Mouse (Mus musculus) heart, postnatal 10 days (tissue): ENCODE results near the gene E130208F15Rik. TPM values are rescaled to one million over a fixed set of nuclear protein-coding genes. Genes with fewer than 3 reads are reported as not detected.

Experiments used
- DNase-seq, 2 experiments: peaks; one replicate each; pipeline ENCODE4 v3.0.0; 2021
- intact Hi-C: fragments of 180-260 bp; cut with DNase I; formaldehyde crosslinking; loops from one replicate; pipeline ENCODE4 v1.15.1; 2025
- total RNA-seq, 2 experiments: library from RNA; stranded (reverse); gene quantifications; 2 replicates each; pipeline ENCODE4 v1.2.3; 2021

E130208F15Rik gene
- total RNA-seq, 2 experiments from 2014 or later, result 0.87 to 1.0 TPM

DNA sequence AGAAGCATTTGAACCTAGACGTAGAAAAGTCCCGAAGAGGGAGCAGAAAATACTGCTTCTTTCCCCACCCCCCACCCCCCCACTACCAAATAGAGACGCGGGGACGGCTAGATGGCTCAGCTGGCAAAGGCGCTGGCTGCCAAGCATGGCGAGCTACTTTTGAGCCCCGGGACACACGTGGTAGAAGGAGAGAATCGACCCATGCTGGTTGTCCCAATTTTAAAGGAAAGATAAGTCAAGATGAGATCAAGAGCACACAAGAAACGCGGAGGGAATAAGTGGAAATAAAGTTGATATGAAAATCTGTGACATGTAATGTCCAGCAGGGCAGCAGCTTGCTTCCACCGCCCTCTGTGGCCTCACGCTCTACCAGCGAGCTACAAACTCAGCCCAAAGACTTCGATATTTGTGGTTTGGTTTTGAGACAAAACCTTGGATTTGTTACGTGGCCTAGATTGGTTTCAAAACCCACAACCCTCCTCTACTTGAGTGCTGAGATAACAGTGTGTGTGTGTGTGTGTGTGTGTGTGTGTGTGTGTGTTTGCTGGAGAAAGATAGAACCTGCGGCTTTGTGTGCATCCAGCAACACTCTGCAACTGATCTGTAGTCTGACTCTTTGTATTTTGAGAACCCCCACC lies 11.2 kb downstream of the E130208F15Rik start:
- intact Hi-C loops, result no loop called here
- no peak for DNase-seq

GRCm38 (mm10) chr7:30333436-30333835 lies 11.9 kb downstream of the E130208F15Rik start:
- peak; percentile 70 to 80 for DNase-seq
- intact Hi-C loops, result no loop called here

- intact Hi-C loops, result no loop called here
- DNase-seq, result no peak
Measured at GRCm38 (mm10) chr7:30334563-30334962, 13.0 kb downstream of the E130208F15Rik start.

GRCm38 (mm10) chr7:30335688-30336087 lies 14.1 kb downstream of the E130208F15Rik start:
- no peak for DNase-seq

DNA sequence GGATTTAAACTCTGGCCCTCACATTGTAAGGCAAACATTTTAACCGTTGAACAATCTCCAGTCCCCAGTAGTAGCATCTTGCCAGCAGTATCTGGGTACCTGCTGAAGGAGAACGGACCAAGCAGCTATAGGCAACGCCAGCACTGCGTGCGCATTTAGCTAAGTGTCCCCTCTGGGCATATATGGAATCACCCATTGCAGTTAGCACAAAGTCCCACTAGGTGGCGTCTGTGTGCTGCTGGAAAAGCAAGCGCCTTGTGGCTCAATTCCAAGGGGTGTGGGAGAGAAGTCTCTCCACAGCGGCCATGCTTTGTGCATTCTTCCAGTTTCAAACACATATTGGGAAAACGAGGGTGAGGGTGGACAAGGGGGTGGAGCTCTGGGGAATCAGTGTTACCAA lies 14.8 kb downstream of the E130208F15Rik start:
- intact Hi-C loops, result loop anchor here (2.0 kb wide), 1 partner anchor 96 kb away; no protein-coding TSS in a partner anchor
- DNase-seq, result peak; percentile 84 to 92

More at GRCm38 (mm10) chr7:30335688-30336087, 14.1 kb downstream of the E130208F15Rik start:
- intact Hi-C loops, result loop anchor here (2.0 kb wide), 1 partner anchor 97 kb away; no protein-coding TSS in a partner anchor

DNA sequence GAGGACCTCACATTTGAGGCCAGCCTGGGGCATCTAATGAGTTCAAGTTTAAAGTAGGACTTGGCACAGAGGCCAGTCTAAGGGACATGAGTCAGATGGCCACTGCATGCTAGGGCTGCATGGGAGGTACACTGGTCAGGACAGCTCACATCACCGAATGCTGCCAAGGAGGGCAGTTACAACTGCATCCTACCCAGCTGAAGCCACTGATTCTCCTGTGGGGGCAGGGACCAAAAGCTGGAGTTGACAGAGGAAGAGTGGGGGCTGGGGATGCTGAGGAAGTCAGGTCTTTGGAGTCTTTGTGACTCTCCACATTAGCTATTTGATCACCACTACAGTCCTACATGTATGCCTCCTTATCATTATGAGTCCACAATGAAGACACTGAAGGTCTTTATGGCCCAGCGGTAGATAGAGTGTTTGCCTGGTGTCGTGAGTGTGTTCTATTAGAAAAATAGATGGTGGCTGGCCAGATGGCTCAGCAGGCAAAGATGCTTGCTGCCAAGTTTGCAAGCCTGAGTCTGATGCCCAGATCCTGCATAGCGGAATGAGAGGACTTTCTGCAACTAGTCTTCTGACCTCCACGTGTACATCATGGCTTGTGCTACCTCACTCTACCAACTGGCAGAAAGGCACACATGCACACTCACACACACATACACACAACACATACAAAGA lies 18.0 kb downstream of the E130208F15Rik start:
- intact Hi-C loops, result no loop called here
- no peak for DNase-seq

DNA sequence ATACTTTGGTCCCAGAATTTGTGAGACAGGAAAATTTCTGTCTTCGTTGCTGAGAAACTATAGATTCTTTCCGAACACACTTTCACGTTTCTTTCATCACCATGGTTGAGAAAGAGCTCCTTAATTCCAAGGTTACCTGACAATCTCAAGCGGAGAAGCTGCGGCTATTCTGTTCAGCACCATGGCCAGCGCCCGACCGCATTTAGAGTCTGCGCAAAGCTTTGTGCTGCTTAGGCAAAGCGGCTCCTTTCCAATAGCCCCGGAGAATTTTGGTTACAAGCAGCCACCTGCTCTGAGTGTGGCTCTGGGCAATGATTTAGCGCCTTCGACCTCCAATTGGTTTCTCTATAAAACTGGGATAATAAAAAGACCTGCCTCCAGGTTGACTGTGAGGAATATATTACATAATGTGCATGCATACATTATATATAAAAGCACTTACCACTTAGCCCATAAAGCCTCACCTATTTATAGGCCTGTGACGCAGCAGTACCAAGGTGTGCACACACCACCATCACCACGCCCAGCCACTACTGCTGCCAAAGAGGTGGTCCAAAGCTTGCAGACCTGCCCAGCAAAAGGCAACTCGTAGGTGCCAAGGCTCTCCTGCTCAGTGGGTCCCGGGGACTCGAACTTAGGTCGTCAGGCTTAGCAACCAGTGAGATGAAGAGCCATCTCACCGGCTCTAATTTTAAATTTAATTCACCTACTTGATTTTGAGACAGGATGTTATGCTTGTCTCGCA lies 25.3 kb downstream of the E130208F15Rik start:
- peak; percentile 72 to 84 for DNase-seq
- intact Hi-C loops, result no loop called here

GRCm38 (mm10) chr7:30347828-30348227 lies 26.3 kb downstream of the E130208F15Rik start:
- DNase-seq, result peak; percentile 53 to 61
- intact Hi-C loops, result no loop called here

- intact Hi-C loops, result no loop called here
- DNase-seq, result peak; percentile 60 to 82
Measured at GRCm38 (mm10) chr7:30353279-30353822, 31.8 kb downstream of the E130208F15Rik start.

DNA sequence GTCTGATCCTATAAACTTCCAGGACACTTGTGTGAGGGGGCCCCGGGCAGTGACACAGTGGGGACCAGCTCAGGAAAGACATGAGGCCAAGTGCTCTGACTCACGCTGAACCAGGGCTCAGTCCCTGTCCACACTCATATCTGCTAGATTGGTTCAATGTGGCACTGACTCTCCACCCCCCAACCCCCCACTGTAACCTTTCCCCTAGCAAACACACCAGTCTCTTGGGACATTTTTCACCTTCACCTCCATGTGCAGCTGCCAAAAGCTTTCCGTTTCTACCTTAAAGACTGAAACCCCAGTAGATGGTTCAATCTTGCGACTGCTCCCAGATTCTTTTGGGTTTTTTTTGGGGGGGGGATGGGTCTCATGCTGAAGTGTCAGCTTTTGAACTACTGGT lies 32.5 kb downstream of the E130208F15Rik start:
- intact Hi-C loops, result no loop called here
- no peak for DNase-seq

GRCm38 (mm10) chr7:30358378-30359186 lies 37.0 kb downstream of the E130208F15Rik start:
- intact Hi-C loops, result no loop called here
- no peak for DNase-seq

DNA sequence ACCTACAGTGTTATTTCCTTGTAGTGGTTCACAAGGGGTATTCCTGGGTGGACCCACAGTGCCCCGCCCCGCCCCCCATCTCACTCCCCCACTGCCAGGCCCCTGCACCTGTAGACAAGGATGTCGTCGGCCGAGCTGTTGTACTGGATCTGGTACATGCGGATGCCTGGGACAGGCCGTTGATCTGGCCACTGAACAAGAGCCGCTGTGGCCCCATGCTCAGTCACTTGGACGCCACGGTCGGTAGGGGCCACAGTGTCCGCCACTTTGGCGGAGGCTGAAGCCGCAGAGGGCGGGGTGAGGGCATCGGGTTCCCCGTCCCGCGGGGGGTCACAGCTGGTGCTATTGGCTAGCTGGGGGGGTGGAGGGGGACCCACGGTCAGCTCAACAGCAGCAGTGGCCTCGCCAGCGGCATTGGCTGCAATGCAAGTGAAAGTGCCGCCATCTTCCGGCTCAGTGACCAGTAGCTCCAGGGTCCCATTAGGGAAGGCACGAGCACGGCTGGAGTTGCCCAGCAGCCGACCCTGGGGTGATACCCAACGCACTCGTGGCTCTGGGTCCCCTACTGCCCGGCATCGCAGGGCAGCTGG lies 37.8 kb downstream of the E130208F15Rik start:
- intact Hi-C loops, result no loop called here
- no peak for DNase-seq

DNA sequence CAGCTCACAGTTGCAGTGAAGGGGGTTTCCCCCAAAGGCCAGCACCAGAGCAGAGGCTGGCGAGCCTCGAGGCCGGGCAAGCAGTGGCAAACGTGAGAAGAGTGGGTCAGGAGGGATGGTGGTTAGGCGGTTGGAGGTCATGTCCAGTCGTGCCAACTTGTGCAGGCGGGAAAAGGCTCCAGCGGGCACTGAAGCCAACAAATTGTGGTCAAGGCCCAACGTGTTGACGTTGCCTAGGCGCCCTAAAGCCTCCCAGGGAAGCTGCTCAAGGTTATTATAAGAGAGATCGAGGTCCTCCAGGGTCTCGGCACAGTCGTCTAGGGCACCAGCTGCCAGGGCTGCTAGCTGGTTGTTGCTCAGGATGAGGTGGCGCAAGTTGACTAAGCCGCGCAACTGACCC lies 38.5 kb downstream of the E130208F15Rik start:
- DNase-seq, result no peak
- intact Hi-C loops, result no loop called here

GRCm38 (mm10) chr7:30362652-30363343 lies 41.3 kb downstream of the E130208F15Rik start, which contains the start of gene Lrfn3:
Gene Lrfn3 (minus strand): TSS chr7:30362772.
- intact Hi-C loops, result no loop called here
- peak; percentile 20 to 24 for DNase-seq

DNA sequence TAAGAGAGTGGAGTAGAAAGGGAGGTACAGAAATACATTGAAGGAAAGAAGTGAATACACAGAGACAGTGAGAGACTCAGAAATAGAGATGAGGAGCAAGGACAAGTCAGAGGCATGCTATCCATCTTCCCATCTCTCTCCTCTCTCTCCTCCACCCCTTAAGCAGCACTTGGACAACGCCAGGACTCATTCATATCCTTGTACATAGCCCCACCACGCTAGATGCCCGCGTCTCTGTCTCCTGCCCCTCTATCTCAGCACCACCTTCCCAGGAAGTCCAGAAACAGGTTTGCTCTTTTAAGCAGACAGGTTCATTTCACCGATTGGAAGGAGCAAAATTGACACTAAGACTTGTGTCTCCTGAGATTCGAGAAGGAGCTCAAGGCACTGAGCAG lies 41.8 kb downstream of the E130208F15Rik start:
- intact Hi-C loops, result no loop called here
- no peak for DNase-seq

DNA sequence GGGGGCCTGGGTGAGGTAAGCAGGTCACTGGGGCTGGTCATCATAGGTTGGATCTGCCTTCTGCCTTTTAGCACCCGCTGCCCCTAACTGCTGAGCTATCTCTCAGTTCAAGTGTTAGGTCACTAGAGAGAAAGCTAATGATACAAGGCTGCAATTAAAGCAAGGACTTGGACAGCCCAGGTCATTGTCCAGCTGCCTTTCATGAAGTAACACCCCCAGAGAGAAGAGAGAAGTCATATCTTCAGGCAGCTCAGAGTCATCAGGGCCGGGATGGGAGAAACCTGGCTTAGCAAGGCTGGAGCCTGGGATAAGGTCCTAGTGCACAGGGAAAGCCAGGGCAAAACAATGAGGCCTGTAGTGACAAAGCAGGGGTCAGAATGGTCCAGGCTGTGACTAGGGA lies 45.9 kb downstream of the E130208F15Rik start:
- intact Hi-C loops, result no loop called here

More for the DNA sequence above, 45.9 kb downstream of the E130208F15Rik start:
- DNase-seq, result no peak
